Mouse (Mus musculus) E14TG2a.4 (cell line): ENCODE measurements around the gene 2210017I01Rik.

Experiments
- H3K27me3 ChIP-seq: 2 replicates; pipeline ENCODE4 v1.6.1; 2014; ENCODE audit warnings: low read length, control low read depth; ENCODE audit not compliant: insufficient read depth
- H3K36me3 ChIP-seq: 2 replicates; pipeline ENCODE4 v1.6.1; 2014; ENCODE audit warnings: low read length, control low read depth; ENCODE audit not compliant: insufficient read depth
- H3K4me1 ChIP-seq: replicated peaks from 2 replicates; pipeline ENCODE4 v1.6.1; 2014; ENCODE audit warnings: low read depth, low read length, control low read depth
- H3K4me3 ChIP-seq: replicated peaks from 2 replicates; pipeline ENCODE4 v1.5.1; 2014; ENCODE audit warnings: mild to moderate bottlenecking, low read length
- H3K9me3 ChIP-seq: 2 replicates; pipeline ENCODE4 v1.6.1; 2014; ENCODE audit warnings: low read length, control low read depth
- CTCF ChIP-seq: conservative IDR thresholded peaks from 2 replicates; pipeline ENCODE4 v1.5.1; 2014; ENCODE audit warnings: low read length
- NANOG ChIP-seq: IDR thresholded peaks from 2 replicates; pipeline ENCODE4 v1.6.1; 2014; ENCODE audit warnings: borderline replicate concordance, low read length, mixed read lengths
- POU5F1 ChIP-seq: IDR thresholded peaks from 2 replicates; pipeline ENCODE4 v1.6.1; 2014; ENCODE audit warnings: low read length, borderline replicate concordance

2210017I01Rik gene

DNA sequence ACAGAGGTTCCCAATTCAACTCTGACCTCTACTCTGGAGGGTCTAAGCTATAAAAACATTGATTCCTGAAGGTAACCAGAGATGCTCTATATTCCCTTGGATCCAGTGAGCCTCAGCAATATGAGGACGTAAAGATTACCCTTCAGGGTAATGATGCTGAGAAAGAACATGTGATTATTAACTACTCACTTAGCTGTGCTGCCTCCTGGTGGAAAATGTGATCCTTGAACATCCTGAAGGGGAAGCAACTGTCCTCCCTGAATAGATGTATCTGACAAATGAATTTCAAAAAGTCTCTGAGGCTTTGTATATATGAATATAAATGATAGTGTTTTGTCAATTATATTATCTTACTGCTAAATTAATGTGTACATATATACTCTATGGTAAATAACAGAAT lies 6.8 kb downstream of the 2210017I01Rik start:
- Histone ChIP-seq H3K4me3 (no peak overlapping the region), H3K9me3 (no peaks in the 10 kb centered on the region), H3K4me1 (no peaks in the 10 kb centered on the region), H3K36me3 (no peaks in the 10 kb centered on the region), H3K27me3 (no peaks in the 10 kb centered on the region)
- TF ChIP-seq CTCF (peak; percentile 25), NANOG (no peak)

DNA sequence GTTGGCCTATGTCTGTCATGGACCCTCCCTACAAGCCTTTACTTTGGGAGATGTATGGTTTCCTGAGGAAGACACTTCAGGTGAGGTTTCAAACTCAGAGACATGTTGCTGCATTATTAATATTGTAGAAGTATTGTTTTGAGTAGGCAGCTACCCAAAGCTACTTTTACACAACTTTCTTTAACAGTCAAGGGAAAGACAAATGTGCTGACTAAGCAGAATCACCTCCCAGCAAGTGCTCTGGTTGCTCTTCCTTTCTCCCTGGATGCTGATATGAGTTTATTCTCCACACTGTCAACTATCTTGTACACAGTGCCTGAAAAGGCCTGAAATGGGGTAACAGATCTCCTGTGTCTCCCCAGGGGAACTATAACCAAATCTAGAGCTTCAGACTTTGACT lies 7.3 kb downstream of the 2210017I01Rik start:
- H3K36me3 ChIP-seq = no peaks in the 10 kb centered on the region
- no peaks in the 10 kb centered on the region for H3K9me3 ChIP-seq
- TF ChIP-seq NANOG = no peak
- TF ChIP-seq CTCF = no peak
- TF ChIP-seq POU5F1 = no peak
- H3K4me3 ChIP-seq = no peak overlapping the region
- H3K4me1 ChIP-seq = no peaks in the 10 kb centered on the region
- no peaks in the 10 kb centered on the region for H3K27me3 ChIP-seq

DNA sequence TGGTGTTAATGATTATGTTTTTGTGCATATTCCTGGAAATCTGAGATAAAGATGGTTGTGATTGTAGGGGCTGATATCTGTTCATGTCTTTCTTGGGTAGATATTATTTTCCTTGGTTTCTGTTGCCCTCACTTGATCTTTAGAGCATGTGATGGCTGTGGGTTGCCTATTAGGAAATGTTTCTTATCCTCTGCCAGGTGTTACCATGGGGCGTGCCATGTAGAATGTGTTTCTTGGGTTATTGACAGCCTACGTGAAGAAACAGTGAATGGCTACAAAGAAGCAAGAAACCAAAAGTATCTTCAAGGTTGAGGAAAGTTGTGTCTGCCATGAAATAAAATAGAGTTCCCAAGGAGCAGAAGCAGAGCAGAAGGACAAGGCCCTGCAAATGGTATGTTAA lies 8.9 kb downstream of the 2210017I01Rik start:
- Histone ChIP-seq H3K4me1 (no peaks in the 10 kb centered on the region), H3K9me3 (no peaks in the 10 kb centered on the region), H3K36me3 (no peaks in the 10 kb centered on the region), H3K4me3 (no peak overlapping the region), H3K27me3 (no peaks in the 10 kb centered on the region)
- TF ChIP-seq CTCF (no peak), NANOG (no peak), POU5F1 (no peak)

DNA sequence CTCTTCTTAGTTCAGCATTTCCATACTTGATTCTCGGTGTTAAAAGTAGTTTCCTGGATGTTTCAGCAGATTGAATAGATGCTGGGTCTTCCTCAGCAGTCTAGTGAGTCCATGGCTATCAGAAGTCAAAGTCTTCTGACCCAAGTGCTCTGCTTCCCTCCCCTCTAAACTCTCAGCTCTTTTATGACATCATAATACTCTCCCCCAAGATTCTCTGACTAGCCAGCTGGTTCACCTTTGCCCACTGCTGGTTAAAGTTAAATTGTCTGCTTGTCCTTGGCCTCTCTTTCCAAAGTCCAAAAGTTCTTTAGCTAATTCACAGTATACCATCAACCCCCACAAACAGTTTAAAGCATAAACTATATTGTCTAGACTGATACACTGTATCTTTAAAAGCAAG lies 18.4 kb downstream of the 2210017I01Rik start, which contains the start of gene Smcp:
Smcp (minus strand) TSS at position 140 of the 400 bp plus-strand sequence.
- no peak within 1 kb of the TSS for H3K4me3 ChIP-seq
- no peaks in the 10 kb centered on the region for H3K27me3 ChIP-seq
- no peaks in the 10 kb centered on the region for H3K9me3 ChIP-seq
- no peaks in the 10 kb centered on the region for H3K36me3 ChIP-seq
- no peak for TF ChIP-seq CTCF
- TF ChIP-seq NANOG = no peak
- TF ChIP-seq POU5F1 = no peak
- H3K4me1 ChIP-seq = no peaks in the 10 kb centered on the region

DNA sequence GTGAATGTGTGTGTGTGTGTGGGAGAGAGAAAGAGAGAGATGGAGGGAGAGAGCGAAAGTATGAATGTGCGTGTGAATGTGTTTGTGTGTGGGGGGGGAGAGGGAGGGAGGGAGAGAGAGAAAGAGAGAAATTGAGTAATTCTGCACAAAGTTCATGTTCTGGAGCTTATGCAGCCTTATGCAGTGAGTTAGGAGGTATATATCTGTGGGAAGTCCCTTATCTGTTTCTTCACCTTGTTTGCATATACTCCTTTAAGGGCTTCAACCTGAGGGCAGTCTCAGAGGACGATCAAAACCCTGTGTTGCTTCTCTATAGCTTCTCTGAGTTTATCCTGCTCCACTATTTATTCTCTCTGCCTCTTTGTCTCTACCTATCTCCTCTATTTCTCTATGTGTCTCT lies 20.1 kb downstream of the 2210017I01Rik start:
- no peaks in the 10 kb centered on the region for H3K9me3 ChIP-seq
- H3K27me3 ChIP-seq = no peaks in the 10 kb centered on the region
- TF ChIP-seq CTCF (no peak), NANOG (no peak), POU5F1 (no peak)
- no peaks in the 10 kb centered on the region for H3K4me1 ChIP-seq
- no peaks in the 10 kb centered on the region for H3K36me3 ChIP-seq
- H3K4me3 ChIP-seq = no peak overlapping the region

DNA sequence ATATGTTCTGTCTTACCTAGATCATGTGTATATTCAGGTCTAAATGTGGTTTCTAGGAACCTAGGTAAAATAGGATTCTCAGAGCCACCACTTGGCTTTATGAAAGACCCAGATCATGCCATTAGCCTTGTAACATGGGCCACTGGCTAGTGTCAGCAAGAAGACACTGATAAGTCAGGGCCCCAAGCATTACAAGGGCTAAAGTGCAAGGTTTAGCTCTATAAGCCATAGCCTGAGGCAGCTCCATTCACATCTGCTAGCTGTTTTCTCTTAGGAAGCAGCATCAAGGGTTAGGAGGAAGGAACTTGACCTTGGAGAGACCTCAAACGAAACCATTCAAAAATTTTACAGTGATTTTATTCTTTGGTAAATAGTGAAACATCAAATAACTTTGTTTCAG lies 22.2 kb downstream of the 2210017I01Rik start:
- TF ChIP-seq POU5F1 (no peak), CTCF (no peak), NANOG (no peak)
- no peaks in the 10 kb centered on the region for H3K27me3 ChIP-seq
- no peaks in the 10 kb centered on the region for H3K4me1 ChIP-seq
- no peaks in the 10 kb centered on the region for H3K36me3 ChIP-seq
- H3K4me3 ChIP-seq = no peak overlapping the region
- H3K9me3 ChIP-seq = no peaks in the 10 kb centered on the region

DNA sequence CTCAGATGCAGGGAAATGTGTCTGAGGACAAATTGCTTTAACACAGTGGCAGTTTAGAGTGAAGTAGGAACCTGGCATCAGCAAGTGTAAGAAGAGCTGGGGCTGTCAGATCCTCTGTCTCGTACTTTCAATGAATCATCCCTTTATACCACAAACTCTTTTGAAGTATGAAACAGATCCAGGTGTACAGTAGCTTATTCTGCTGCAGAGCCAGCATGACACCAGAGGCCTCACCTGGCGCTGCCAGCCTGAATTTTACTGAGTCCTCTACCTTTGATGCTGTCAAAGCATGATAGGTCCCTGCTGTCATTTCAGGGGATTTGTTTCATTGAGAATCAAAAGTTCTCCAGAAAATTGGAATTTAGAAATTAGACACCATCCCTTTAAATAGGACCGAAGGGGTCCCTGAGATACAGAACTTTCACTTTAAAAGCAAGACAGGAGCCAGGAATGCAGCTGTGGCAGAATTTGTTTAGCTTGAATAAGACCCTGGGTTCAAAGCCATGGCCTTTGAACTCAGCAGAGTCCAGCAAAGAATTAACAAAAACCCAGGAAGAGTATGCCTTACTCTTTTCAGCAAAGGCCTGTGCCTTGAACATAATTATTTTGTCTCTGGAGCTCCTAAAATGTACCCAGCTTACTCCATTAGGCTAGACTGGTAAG lies 24.0 kb downstream of the 2210017I01Rik start:
- TF ChIP-seq POU5F1 (no peak), CTCF (no peak)
- H3K27me3 ChIP-seq = no peaks in the 10 kb centered on the region
- H3K4me1 ChIP-seq = no peaks in the 10 kb centered on the region
- no peaks in the 10 kb centered on the region for H3K9me3 ChIP-seq
- H3K4me3 ChIP-seq = no peak overlapping the region
- H3K36me3 ChIP-seq = no peaks in the 10 kb centered on the region

DNA sequence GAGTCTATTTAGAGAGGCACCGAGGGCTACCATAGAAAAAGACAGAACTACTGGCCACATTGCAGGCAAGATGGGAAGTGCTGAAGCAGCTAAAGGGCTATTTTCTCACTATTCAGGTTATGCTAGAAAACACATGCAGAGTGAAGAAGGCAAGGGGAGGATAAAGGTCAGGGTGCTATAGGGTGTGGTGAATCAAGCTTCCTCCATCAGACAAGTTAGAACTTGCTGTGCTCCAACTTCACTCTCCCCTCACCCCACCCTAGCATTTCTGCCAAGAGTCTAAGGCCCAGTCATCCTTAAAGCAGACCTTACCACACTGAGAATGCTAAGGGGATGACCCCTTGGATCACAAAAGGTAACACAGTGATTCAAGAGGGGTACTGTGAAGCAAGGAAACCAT lies 27.8 kb downstream of the 2210017I01Rik start:
- Histone ChIP-seq H3K4me3 (no peak overlapping the region), H3K9me3 (no peaks in the 10 kb centered on the region), H3K27me3 (no peaks in the 10 kb centered on the region), H3K4me1 (no peaks in the 10 kb centered on the region), H3K36me3 (no peaks in the 10 kb centered on the region)
- TF ChIP-seq NANOG (no peak), CTCF (no peak), POU5F1 (no peak)
